Comparison of ENCODE assay signal across 30 mouse cellular contexts in genomic region chrX:19080021-19080420, GRCm38 (mm10).
A peak's percentile ranks its signal among the peaks of the same experiment; 100 is the strongest.
DNase-seq lines count a peak whose midpoint lies in the region; ATAC-seq and TF ChIP-seq lines count a peak whose summit lies in the region.
"Had no signal": no experiment of that assay in that cellular context is flagged by ENCODE, and none has a peak within 500 bp of the region (broad histone marks: within the 10 kb centered on the region; RNA-seq: fewer than 3 reads in every experiment).

No protein-coding gene starts in this region.

- H3K79me2 ChIP-seq in myocyte (ENCODE audit: control insufficient read depth, insufficient read depth) = no peaks in the 10 kb centered on the region

- DNase-seq in kidney, adult 9 months = peak; percentile 11
- DNase-seq in kidney, adult 18-20 months = no peak
- DNase-seq in lung, postnatal 0 days (ENCODE audit: low spot score) = peak; percentile 7
- no peak for DNase-seq in lung, postnatal 36 days
- DNase-seq in NIH3T3 (ENCODE audit: low read depth) = peak; percentile 18
- no peak for DNase-seq in layer of hippocampus, adult 9-11 months
- no peak for DNase-seq in left cerebral cortex, postnatal 36 days (ENCODE audit: low spot score in 2 of 2)
- DNase-seq: adrenal gland, postnatal 10 days; cerebellum, adult 18-20 months; cerebellum, postnatal 10 days; gastrocnemius, postnatal 10 days; heart, postnatal 36 days; kidney, postnatal 25 days; left cerebral cortex, postnatal 4 days; liver, postnatal 0 days; lung, postnatal 10 days; thymus, postnatal 4 days had no signal

- no peaks in the 10 kb centered on the region for H3K27me3 ChIP-seq in lung, postnatal 0 days (replicated peaks; ENCODE audit: insufficient read depth, low read length)
- no peaks in the 10 kb centered on the region for H3K27me3 ChIP-seq in myocyte (ENCODE audit: control insufficient read depth, insufficient read depth, insufficient read length)
- H3K27me3 ChIP-seq: embryonic facial prominence, embryonic 13.5 days; hindbrain, embryonic 12.5 days; intestine, embryonic 15.5 days; liver, embryonic 12.5 days; neural tube, embryonic 12.5 days had no signal

- no peaks in the 10 kb centered on the region for H3K36me3 ChIP-seq in lung, postnatal 0 days (ENCODE audit: insufficient read depth, low read length)
- no peaks in the 10 kb centered on the region for H3K36me3 ChIP-seq in myocyte (ENCODE audit: control insufficient read depth, insufficient read depth)
- H3K36me3 ChIP-seq: embryonic facial prominence, embryonic 13.5 days; heart, embryonic 10.5 days; hindbrain, embryonic 12.5 days; intestine, embryonic 15.5 days; liver, embryonic 12.5 days; midbrain, embryonic 10.5 days; neural tube, embryonic 12.5 days had no signal

- H3K4me2 ChIP-seq in lung, postnatal 0 days (replicated peaks; ENCODE audit: low read depth, low read length) = no peak overlapping the region
- peak overlapping the region; percentile 18 for H3K4me2 ChIP-seq in myocyte (ENCODE audit: low read depth)
- H3K4me2 ChIP-seq: embryonic facial prominence, embryonic 13.5 days; hindbrain, embryonic 12.5 days; intestine, embryonic 15.5 days; liver, embryonic 12.5 days; neural tube, embryonic 12.5 days had no signal

- TF ChIP-seq POLR2A in myocyte (IDR thresholded peaks at IDR 0.05; ENCODE audit: insufficient read length, low read depth) = no peak

- TF ChIP-seq EP300 in lung, postnatal 0 days (IDR thresholded peaks at IDR 0.05) = peak; percentile 43; the same call in 1 of the 2 replicates

- no peak overlapping the region for H3K9ac ChIP-seq in lung, postnatal 0 days (replicated peaks; ENCODE audit: low read depth)
- H3K9ac ChIP-seq: embryonic facial prominence, embryonic 13.5 days; hindbrain, embryonic 12.5 days; intestine, embryonic 15.5 days; liver, embryonic 12.5 days; liver, postnatal 0 days; neural tube, embryonic 12.5 days had no signal

- no peaks in the 10 kb centered on the region for H3K4me1 ChIP-seq in lung, postnatal 0 days (ENCODE audit: insufficient read depth, low read depth, low read length)
- H3K4me1 ChIP-seq: embryonic facial prominence, embryonic 13.5 days; heart, embryonic 10.5 days; hindbrain, embryonic 12.5 days; intestine, embryonic 15.5 days; liver, embryonic 12.5 days; midbrain, embryonic 10.5 days; neural tube, embryonic 12.5 days had no signal

- WGBS in lung, postnatal 0 days = 51% methylated on average over 2 of the region's 2 CpGs

- no peak overlapping the region for H3K27ac ChIP-seq in lung, postnatal 0 days (ENCODE audit: low read length)
- H3K27ac ChIP-seq: embryonic facial prominence, embryonic 13.5 days; heart, embryonic 10.5 days; hindbrain, embryonic 12.5 days; hindbrain, postnatal 0 days; intestine, embryonic 15.5 days; layer of hippocampus, adult 2 months; liver, embryonic 12.5 days; midbrain, embryonic 10.5 days; neural tube, embryonic 12.5 days had no signal

- H3ac ChIP-seq in myocyte (ENCODE audit: control insufficient read depth, insufficient read length) = no peak overlapping the region

- ATAC-seq in lung, postnatal 0 days = peak; percentile 56
- ATAC-seq: forebrain, embryonic 16.5 days; hindbrain, postnatal 0 days; intestine, embryonic 15.5 days; liver, embryonic 12.5 days; liver, postnatal 0 days; midbrain, embryonic 16.5 days had no signal

- H3K4me3 ChIP-seq in lung, postnatal 0 days (ENCODE audit: low read depth, low read length) = no peak overlapping the region
- no peak overlapping the region for H3K4me3 ChIP-seq in myocyte
- H3K4me3 ChIP-seq: embryonic facial prominence, embryonic 13.5 days; erythroblast, embryonic 14.5 days; heart, embryonic 10.5 days; hindbrain, embryonic 12.5 days; intestine, embryonic 15.5 days; layer of hippocampus, adult 2 months; liver, embryonic 12.5 days; midbrain, embryonic 10.5 days; neural tube, embryonic 12.5 days had no signal

- intact Hi-C loops in left cerebral cortex, postnatal 36 days (cut with DNase I) = no loop called here

- no peaks in the 10 kb centered on the region for H3K9me3 ChIP-seq in lung, postnatal 0 days (ENCODE audit: low read length)
- H3K9me3 ChIP-seq: embryonic facial prominence, embryonic 13.5 days; heart, embryonic 10.5 days; hindbrain, embryonic 12.5 days; intestine, embryonic 15.5 days; liver, embryonic 12.5 days; midbrain, embryonic 10.5 days; neural tube, embryonic 12.5 days had no signal

- no peak for TF ChIP-seq CTCF in lung, postnatal 0 days (IDR thresholded peaks at IDR 0.05)

TF ChIP-seq in myocyte, 11 proteins besides CTCF, POLR2A, EP300 and RAD21:
- TF ChIP-seq E2F4 (IDR thresholded peaks at IDR 0.05; ENCODE audit: insufficient read depth) (no peak), SRF (IDR thresholded peaks at IDR 0.05; ENCODE audit: control insufficient read depth, insufficient read length, low read depth) (no peak), REST (IDR thresholded peaks at IDR 0.05; ENCODE audit: insufficient read depth, insufficient read length) (no peak), MYOD1 (IDR thresholded peaks at IDR 0.05; ENCODE audit: control insufficient read depth in 1 of 3, insufficient read length in 2 of 3, low read depth in 2 of 3) (no peak), MAX (IDR thresholded peaks at IDR 0.05; ENCODE audit: low read depth) (no peak), TCF12 (IDR thresholded peaks at IDR 0.05; ENCODE audit: insufficient read depth, poor library complexity, severe bottlenecking) (no peak), CEBPB (IDR thresholded peaks at IDR 0.05; ENCODE audit: insufficient read depth, poor library complexity, severe bottlenecking) (no peak), USF1 (IDR thresholded peaks at IDR 0.05; ENCODE audit: low read depth) (no peak), TCF3 (IDR thresholded peaks at IDR 0.05; ENCODE audit: insufficient read length, low read depth) (no peak)
TF ChIP-seq in myocyte: peak in this region for 0.

Comparison
In these comparisons a context has a peak if more than half of its experiments do, and no peak if none do; other contexts are left out.
1. DNase-seq: peak in kidney, adult 9 months (single experiment), lung, postnatal 0 days (single experiment) and NIH3T3 (single experiment); none in kidney, adult 18-20 months (single experiment), lung, postnatal 36 days (single experiment), layer of hippocampus, adult 9-11 months (single experiment) and left cerebral cortex, postnatal 36 days (0 of 2).